In genomic region chrX:103704024-103704423, GRCm38 (mm10) we compare ENCODE assay signal across 10 mouse cellular contexts.
A peak's percentile ranks its signal among the peaks of the same experiment; 100 is the strongest.
DNase-seq lines count a peak whose midpoint lies in the region; ATAC-seq lines count a peak whose summit lies in the region.
"Had no signal": no experiment of that assay in that cellular context is flagged by ENCODE, and none has a peak within 500 bp of the region (broad histone marks: within the 10 kb centered on the region; RNA-seq: fewer than 3 reads in every experiment).

No protein-coding gene starts in this region.

- H3K4me1 ChIP-seq in hindbrain, embryonic 11.5 days (replicated peaks; ENCODE audit: control insufficient read depth, insufficient read depth, low read length), result no peaks in the 10 kb centered on the region
- H3K4me1 ChIP-seq in hindbrain, embryonic 10.5 days (replicated peaks), result no peaks in the 10 kb centered on the region
- H3K4me1 ChIP-seq: heart, embryonic 15.5 days; limb, embryonic 15.5 days had no signal

- no peak for ATAC-seq in hindbrain, embryonic 11.5 days (ENCODE audit: low FRiP score)

- WGBS in hindbrain, embryonic 11.5 days, result 71% methylated on average over 4 of the region's 4 CpGs
- 93% methylated on average over 4 of the region's 4 CpGs for WGBS in hindbrain, embryonic 10.5 days

- peaks cover 50% of the 10 kb centered on the region for H3K27me3 ChIP-seq in hindbrain, embryonic 11.5 days (ENCODE audit: control insufficient read depth, insufficient read depth, low read length)
- H3K27me3 ChIP-seq in hindbrain, embryonic 10.5 days (ENCODE audit: insufficient read depth, poor library complexity, severe bottlenecking), result peaks cover 100% of the 10 kb centered on the region

- no peak overlapping the region for H3K27ac ChIP-seq in hindbrain, embryonic 11.5 days (ENCODE audit: low read depth, low read length)
- H3K27ac ChIP-seq in hindbrain, embryonic 10.5 days, result no peak overlapping the region
- H3K27ac ChIP-seq: heart, embryonic 15.5 days; limb, embryonic 15.5 days had no signal

- peak; percentile 30 for DNase-seq in hindbrain, embryonic 11.5 days (ENCODE audit: low spot score)
- no peak for DNase-seq in hindbrain, embryonic 10.5 days (ENCODE audit: low spot score)
- peak; percentile 10 to 13 for DNase-seq in right cerebral cortex, adult 2 months (ENCODE audit: low spot score in 2 of 2)
- no peak for DNase-seq in right cerebral cortex, postnatal 25 days
- DNase-seq in gastrocnemius, postnatal 14 days, result peak; percentile 20
- peak; percentile 17 for DNase-seq in retina, postnatal 7 days (ENCODE audit: low read depth, low spot score)
- DNase-seq in spleen, postnatal 36 days (ENCODE audit: low spot score in 2 of 2), result no peak
- DNase-seq in urinary bladder, postnatal 4 days (ENCODE audit: low spot score in 2 of 2), result no peak

- H3K9ac ChIP-seq in hindbrain, embryonic 11.5 days (ENCODE audit: low read depth, low read length), result no peak overlapping the region
- H3K9ac ChIP-seq: heart, embryonic 15.5 days; limb, embryonic 15.5 days had no signal

- no peaks in the 10 kb centered on the region for H3K36me3 ChIP-seq in hindbrain, embryonic 11.5 days (ENCODE audit: control insufficient read depth, insufficient read depth, low read length)
- no peaks in the 10 kb centered on the region for H3K36me3 ChIP-seq in hindbrain, embryonic 10.5 days
- H3K36me3 ChIP-seq: heart, embryonic 15.5 days; limb, embryonic 15.5 days had no signal

- H3K4me2 ChIP-seq in hindbrain, embryonic 11.5 days (replicated peaks; ENCODE audit: low read depth, low read length), result no peak overlapping the region
- H3K4me2 ChIP-seq: heart, embryonic 15.5 days; limb, embryonic 15.5 days had no signal

- H3K9me3 ChIP-seq in hindbrain, embryonic 11.5 days (ENCODE audit: control insufficient read depth, low read length), result no peaks in the 10 kb centered on the region
- no peaks in the 10 kb centered on the region for H3K9me3 ChIP-seq in hindbrain, embryonic 10.5 days
- H3K9me3 ChIP-seq: heart, embryonic 15.5 days; limb, embryonic 15.5 days had no signal

- intact Hi-C loops in gastrocnemius, postnatal 14 days (cut with DNase I; ENCODE audit: low total_unique reads), result no loop called here

- no peak overlapping the region for H3K4me3 ChIP-seq in hindbrain, embryonic 11.5 days (ENCODE audit: low read depth, low read length)
- no peak overlapping the region for H3K4me3 ChIP-seq in hindbrain, embryonic 10.5 days
- H3K4me3 ChIP-seq: heart, embryonic 15.5 days; limb, embryonic 15.5 days had no signal

Comparison
In these comparisons a context has a peak if more than half of its experiments do, and no peak if none do; other contexts are left out.
1. DNase-seq: peak in hindbrain, embryonic 11.5 days (single experiment), right cerebral cortex, adult 2 months (2 of 2), gastrocnemius, postnatal 14 days (single experiment) and retina, postnatal 7 days (single experiment); none in hindbrain, embryonic 10.5 days (single experiment), right cerebral cortex, postnatal 25 days (single experiment), spleen, postnatal 36 days (0 of 2) and urinary bladder, postnatal 4 days (0 of 2).